Mouse (Mus musculus) activated CD4-positive, CD25-positive, alpha-beta regulatory T cell, adult 4 months (primary cell): ENCODE measurements at regions not wholly inside any gene's neighbourhood (a gene's known extent, or its start where the extent isn't known, plus 50 kb on each side); places are given as distances from the start of the nearest gene placed in this dataset.

ENCODE experiments used
- ATAC-seq: one replicate; pipeline ENCODE4 v1.8.0; 2017

GRCm38 (mm10) chr3:39592349-39593117, 705.8 kb downstream of the Fat4 start:
- ATAC-seq: no peak

- no peak for ATAC-seq
Measured at GRCm38 (mm10) chr3:39609937-39610336, 723.2 kb downstream of the Fat4 start.

- no peak for ATAC-seq
Measured at GRCm38 (mm10) chr3:39612408-39612807, 725.7 kb downstream of the Fat4 start.

- no peak for ATAC-seq
Measured at GRCm38 (mm10) chr3:39637924-39638323, 751.2 kb downstream of the Fat4 start.

GRCm38 (mm10) chr3:39643194-39643593, 756.5 kb downstream of the Fat4 start:
- ATAC-seq: no peak

- no peak for ATAC-seq
Measured at GRCm38 (mm10) chr3:39666817-39667216, 780.1 kb downstream of the Fat4 start.

GRCm38 (mm10) chr3:39669145-39669544, 782.4 kb downstream of the Fat4 start:
- no peak for ATAC-seq

GRCm38 (mm10) chr3:39673997-39674396, 787.3 kb downstream of the Fat4 start:
- no peak for ATAC-seq

- no peak for ATAC-seq
Measured at GRCm38 (mm10) chr3:39674927-39675326, 788.2 kb downstream of the Fat4 start.

GRCm38 (mm10) chr3:39705610-39706009, 818.9 kb downstream of the Fat4 start:
- no peak for ATAC-seq

- ATAC-seq: no peak
Measured at GRCm38 (mm10) chr3:39712795-39713709, 818.0 kb upstream of the Intu start.

GRCm38 (mm10) chr3:39714056-39714592, 817.0 kb upstream of the Intu start:
- ATAC-seq: no peak

- ATAC-seq: no peak
Measured at GRCm38 (mm10) chr3:39718946-39719545, 812.0 kb upstream of the Intu start.

GRCm38 (mm10) chr3:39725755-39726154, 805.3 kb upstream of the Intu start:
- no peak for ATAC-seq

- no peak for ATAC-seq
Measured at GRCm38 (mm10) chr3:39736639-39737038, 794.4 kb upstream of the Intu start.

- ATAC-seq: no peak
Measured at GRCm38 (mm10) chr3:39745947-39746346, 785.1 kb upstream of the Intu start.

- ATAC-seq: no peak
Measured at GRCm38 (mm10) chr3:39768981-39769568, 762.0 kb upstream of the Intu start.

- no peak for ATAC-seq
Measured at GRCm38 (mm10) chr3:39776278-39777039, 754.6 kb upstream of the Intu start.

- no peak for ATAC-seq
Measured at GRCm38 (mm10) chr3:39779690-39780218, 751.3 kb upstream of the Intu start.

GRCm38 (mm10) chr3:39780270-39780669, 750.8 kb upstream of the Intu start:
- no peak for ATAC-seq

GRCm38 (mm10) chr3:39784901-39785300, 746.2 kb upstream of the Intu start:
- no peak for ATAC-seq

- no peak for ATAC-seq
Measured at GRCm38 (mm10) chr3:39809586-39809985, 721.5 kb upstream of the Intu start.
